Mouse (Mus musculus) heart, postnatal 0 days (tissue): Measurements from ENCODE around the gene Iqub. TPM values are rescaled to one million over a fixed set of nuclear protein-coding genes. Genes with fewer than 3 reads are reported as not detected.

Source experiments
- ATAC-seq: fragments of 200-750 bp; cut with Nextera tagmentation; 2 replicates; pipeline ENCODE4 v1.8.0; 2017; ENCODE audit warnings: low read depth, moderate number of reproducible peaks, moderate library complexity; ENCODE audit not compliant: insufficient read depth
- DNase-seq: peaks from one replicate; pipeline ENCODE4 v3.0.0-alpha.2; 2016; ENCODE audit warnings: low spot score
- H3K27ac ChIP-seq: fragments of 300-500 bp; sonication (generic); 2 replicates; pipeline ENCODE4 v1.5.1; 2014; ENCODE audit warnings: low read depth, mild to moderate bottlenecking
- H3K27me3 ChIP-seq: fragments of 300-500 bp; sonication (generic); 2 replicates; pipeline ENCODE4 v1.6.1; 2014; ENCODE audit warnings: low read length, mixed read lengths; ENCODE audit not compliant: control insufficient read depth, insufficient read depth
- H3K36me3 ChIP-seq: fragments of 300-500 bp; sonication (generic); replicated peaks from 2 replicates; pipeline ENCODE4 v1.6.1; 2014; ENCODE audit warnings: low read length, mixed read lengths; ENCODE audit not compliant: control insufficient read depth, insufficient read depth
- H3K4me1 ChIP-seq: fragments of 300-500 bp; sonication (generic); 2 replicates; pipeline ENCODE4 v1.6.1; 2014; ENCODE audit warnings: antibody characterized with exemption; ENCODE audit not compliant: control insufficient read depth, insufficient read depth
- H3K4me2 ChIP-seq: fragments of 300-500 bp; sonication (generic); 2 replicates; pipeline ENCODE4 v1.6.1; 2014; ENCODE audit warnings: low read depth, mild to moderate bottlenecking, low read length, moderate library complexity
- H3K4me3 ChIP-seq: fragments of 300-500 bp; sonication (generic); 2 replicates; pipeline ENCODE4 v1.5.1; 2014; ENCODE audit warnings: low read depth, low read length
- H3K9ac ChIP-seq: fragments of 300-500 bp; sonication (generic); replicated peaks from 2 replicates; pipeline ENCODE4 v1.6.1; 2014; ENCODE audit warnings: low read depth, low read length, mixed read lengths
- H3K9me3 ChIP-seq: fragments of 300-500 bp; sonication (generic); replicated peaks from 2 replicates; pipeline ENCODE4 v1.6.1; 2016; ENCODE audit warnings: low read length; ENCODE audit not compliant: control insufficient read depth
- CTCF ChIP-seq: IDR thresholded peaks from 2 replicates; pipeline ENCODE4 v1.5.1; 2016; ENCODE audit warnings: antibody characterized with exemption, control low read depth, low read depth
- EP300 ChIP-seq: IDR thresholded peaks from 2 replicates; pipeline ENCODE4 v1.6.1; 2016; ENCODE audit warnings: antibody characterized with exemption, low read depth
- WGBS: fragments of 180-500 bp; shearing (Covaris S2); extraction: QIAGEN DNeasy Blood & Tissue Kit; methylation state at CpG from one replicate; pipeline ENCODE4 v1.1.7; 2014; 5-methylcytosine and 5-hydroxymethylcytosine counted together
- polyA plus RNA-seq: library from polyadenylated mRNA; unstranded; fragments of >200 nt; fragmentation: Nextera tagmentation; extraction: Ambion mirVana; gene quantifications from 2 replicates; pipeline ENCODE4 v1.2.1, GENCODE M21; 2015
- total RNA-seq: library from RNA; depleted of rRNA; stranded (reverse); fragments of >200 nt; gene quantifications from 2 replicates; pipeline ENCODE4 v1.2.3, GENCODE M21; 2014; ENCODE audit warnings: low replicate concordance

Gene Iqub
- total and polyA plus RNA-seq, 2 experiments from 2014 or later = 0.16 TPM; not detected in 1

DNA sequence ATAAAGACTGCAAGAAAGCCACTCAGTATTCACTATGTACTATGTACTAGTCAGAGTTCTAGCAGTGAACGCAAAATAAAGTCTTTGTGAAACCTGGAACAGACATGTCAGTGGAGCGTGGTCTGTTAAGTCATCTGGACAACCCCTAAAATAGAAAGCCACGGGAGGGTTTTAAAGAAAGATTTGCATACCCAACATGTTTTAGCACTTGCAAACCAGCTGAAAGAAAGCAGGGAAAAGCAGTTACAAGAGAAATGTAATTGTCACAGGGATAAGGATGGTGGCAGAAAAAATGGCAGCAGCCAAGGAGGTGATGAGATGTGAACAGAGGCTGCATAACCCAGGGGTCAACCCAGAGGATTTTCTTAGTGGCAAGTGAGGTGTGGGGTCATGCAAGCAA lies 10.8 kb upstream of the Iqub start:
- no peak for ATAC-seq
- WGBS = 48% methylated on average over 3 of the region's 3 CpGs
- DNase-seq = no peak
- H3K4me1 ChIP-seq = peaks cover 14% of the 10 kb centered on the region; the same call in 1 of the 2 replicates
- H3K4me3 ChIP-seq = no peak overlapping the region
- no peak overlapping the region for H3K9ac ChIP-seq
- H3K36me3 ChIP-seq = peaks cover 23% of the 10 kb centered on the region
- no peaks in the 10 kb centered on the region for H3K9me3 ChIP-seq
- peak overlapping the region; percentile 67 for H3K4me2 ChIP-seq
- no peaks in the 10 kb centered on the region for H3K27me3 ChIP-seq
- TF ChIP-seq EP300 = no peak
- no peak for TF ChIP-seq CTCF
- H3K27ac ChIP-seq = no peak overlapping the region

GRCm38 (mm10) chr6:24516197-24516596 lies 1.3 kb upstream of the Iqub start:
- Histone ChIP-seq H3K4me1 (peaks cover 6% of the 10 kb centered on the region; the same call in 1 of the 2 replicates), H3K27me3 (no peaks in the 10 kb centered on the region), H3K27ac (no peak overlapping the region), H3K9ac (no peak overlapping the region), H3K4me2 (no peak overlapping the region), H3K4me3 (no peak overlapping the region), H3K36me3 (peaks cover 29% of the 10 kb centered on the region), H3K9me3 (no peaks in the 10 kb centered on the region)
- TF ChIP-seq CTCF (peak; percentile 66), EP300 (no peak)
- WGBS = 45% methylated on average over 2 of the region's 2 CpGs
- ATAC-seq (no peak), DNase-seq (peak; percentile 54)

DNA sequence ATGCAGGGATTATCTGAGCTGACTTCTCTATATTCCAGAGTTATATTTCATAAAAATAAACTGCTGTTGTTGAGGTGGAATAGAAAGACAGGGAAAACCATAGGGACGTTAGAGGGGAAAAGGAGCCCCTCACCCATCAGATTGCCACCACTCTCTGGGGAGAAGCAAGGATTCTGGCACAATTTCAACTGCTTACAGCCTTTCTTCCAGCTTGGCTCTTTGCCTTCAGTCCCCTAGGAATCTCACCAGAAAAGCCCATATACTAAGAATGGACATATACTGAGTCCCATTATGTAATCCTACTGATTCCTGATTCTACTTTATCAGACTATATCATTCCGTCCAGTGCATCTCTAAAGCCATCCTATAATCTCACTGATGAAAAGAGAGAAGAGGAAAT lies 10.7 kb downstream of the Iqub start:
- Histone ChIP-seq H3K9me3 (no peaks in the 10 kb centered on the region), H3K9ac (no peak overlapping the region), H3K4me1 (no peaks in the 10 kb centered on the region), H3K4me2 (no peak overlapping the region), H3K27me3 (no peaks in the 10 kb centered on the region), H3K36me3 (no peaks in the 10 kb centered on the region), H3K27ac (no peak overlapping the region), H3K4me3 (no peak overlapping the region)
- no peak for TF ChIP-seq EP300
- no peak for TF ChIP-seq CTCF
- WGBS = 48% methylated on average over 2 of the region's 2 CpGs
- ATAC-seq (no peak), DNase-seq (no peak)

DNA sequence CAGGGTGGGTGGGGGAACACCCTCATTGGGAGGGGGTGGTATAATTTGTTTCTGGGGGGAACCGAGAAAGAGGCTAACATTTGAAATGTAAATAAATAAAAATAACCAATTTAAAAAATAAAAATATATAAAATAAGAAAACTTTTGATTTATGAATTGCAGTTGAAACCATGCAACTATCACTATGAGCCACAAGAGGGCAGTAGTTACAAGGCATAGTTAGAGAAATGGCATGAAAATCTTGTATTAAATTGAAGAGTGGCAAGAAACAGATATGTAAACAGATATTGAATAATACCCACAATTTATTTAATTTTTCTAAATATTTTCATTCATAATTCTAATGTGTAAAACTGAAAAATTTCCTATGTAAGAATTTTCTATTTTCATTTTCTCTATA lies 24.5 kb downstream of the Iqub start:
- ATAC-seq (no peak), DNase-seq (peak; percentile 24)
- H3K36me3 ChIP-seq = no peaks in the 10 kb centered on the region
- H3K9me3 ChIP-seq = no peaks in the 10 kb centered on the region
- no peak overlapping the region for H3K4me2 ChIP-seq
- no peak overlapping the region for H3K9ac ChIP-seq
- TF ChIP-seq CTCF (peak; percentile 59), EP300 (no peak)
- H3K27ac ChIP-seq = no peak overlapping the region
- H3K4me1 ChIP-seq = no peaks in the 10 kb centered on the region
- no peaks in the 10 kb centered on the region for H3K27me3 ChIP-seq
- WGBS = 6% methylated on average over 1 of the region's 1 CpGs
- H3K4me3 ChIP-seq = no peak overlapping the region

DNA sequence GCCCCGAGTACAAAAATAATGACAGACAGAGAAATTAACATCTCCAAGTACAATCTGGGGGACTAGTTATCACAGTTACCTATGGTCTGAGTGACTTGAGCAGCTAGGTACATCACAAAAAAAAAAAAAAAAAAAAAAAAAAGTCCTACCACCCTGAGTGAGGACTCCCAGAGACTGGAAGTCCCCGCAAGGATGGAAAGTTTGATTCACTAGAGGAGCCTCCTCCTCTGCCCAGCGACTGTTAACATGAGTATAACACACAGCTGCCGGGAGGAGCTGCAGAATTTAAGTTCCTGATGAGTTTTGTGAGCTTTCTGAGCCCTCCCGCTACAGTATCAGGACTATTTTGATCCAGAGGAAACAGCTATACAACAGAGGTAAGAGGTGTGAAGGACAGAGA lies 28.3 kb downstream of the Iqub start:
- Histone ChIP-seq H3K36me3 (no peaks in the 10 kb centered on the region), H3K9ac (no peak overlapping the region)

DNA sequence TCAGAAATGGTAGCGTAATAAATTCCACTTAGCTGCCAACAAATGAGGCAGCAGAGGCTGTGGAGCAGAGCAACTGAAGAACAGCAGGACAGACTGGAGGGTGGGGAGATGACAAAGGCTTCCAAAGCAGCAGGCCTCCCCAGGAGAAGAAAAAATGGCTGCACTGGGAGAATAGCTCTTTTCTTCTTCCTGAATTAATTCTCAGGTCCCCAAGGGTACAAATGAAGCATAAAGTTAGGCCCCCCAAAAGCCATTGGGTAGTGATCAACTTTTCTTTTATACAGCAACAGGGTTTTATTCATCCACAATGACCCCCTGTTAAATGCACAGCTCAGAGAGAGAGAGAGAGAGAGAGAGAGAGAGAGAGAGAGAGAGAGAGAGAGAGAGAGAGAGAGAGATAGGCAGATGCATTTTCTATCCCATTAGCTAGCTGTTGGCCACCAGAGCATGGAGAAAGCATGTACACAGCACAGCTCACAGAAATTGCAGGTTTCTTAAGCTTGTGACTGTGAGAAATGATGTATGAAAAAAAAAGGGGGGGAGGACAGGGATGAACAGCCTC lies 44.2 kb downstream of the Iqub start:
- Histone ChIP-seq H3K9me3 (no peaks in the 10 kb centered on the region), H3K27me3 (no peaks in the 10 kb centered on the region), H3K4me3 (no peak overlapping the region), H3K4me1 (no peaks in the 10 kb centered on the region), H3K27ac (no peak overlapping the region), H3K4me2 (no peak overlapping the region), H3K9ac (no peak overlapping the region), H3K36me3 (no peaks in the 10 kb centered on the region)
- ATAC-seq = no peak
- TF ChIP-seq CTCF (no peak), EP300 (no peak)
- DNase-seq = no peak
- WGBS = 80% methylated on average over 1 of the region's 1 CpGs

More for the DNA sequence above, 28.3 kb downstream of the Iqub start:
- Histone ChIP-seq H3K4me1 (no peaks in the 10 kb centered on the region), H3K27ac (no peak overlapping the region), H3K4me2 (no peak overlapping the region), H3K27me3 (no peaks in the 10 kb centered on the region), H3K9me3 (no peaks in the 10 kb centered on the region), H3K4me3 (no peak overlapping the region)
- ATAC-seq (no peak), DNase-seq (no peak)
- WGBS = 57% methylated on average over 5 of the region's 5 CpGs
- TF ChIP-seq CTCF (no peak), EP300 (no peak)
